Mouse (Mus musculus): Measurements from ENCODE around the gene Tenm2. TPM values are rescaled to one million over a fixed set of nuclear protein-coding genes. Genes with fewer than 3 reads are reported as not detected.

Gene Tenm2
- polyA plus RNA-seq, 1 experiment, result not detected

DNA sequence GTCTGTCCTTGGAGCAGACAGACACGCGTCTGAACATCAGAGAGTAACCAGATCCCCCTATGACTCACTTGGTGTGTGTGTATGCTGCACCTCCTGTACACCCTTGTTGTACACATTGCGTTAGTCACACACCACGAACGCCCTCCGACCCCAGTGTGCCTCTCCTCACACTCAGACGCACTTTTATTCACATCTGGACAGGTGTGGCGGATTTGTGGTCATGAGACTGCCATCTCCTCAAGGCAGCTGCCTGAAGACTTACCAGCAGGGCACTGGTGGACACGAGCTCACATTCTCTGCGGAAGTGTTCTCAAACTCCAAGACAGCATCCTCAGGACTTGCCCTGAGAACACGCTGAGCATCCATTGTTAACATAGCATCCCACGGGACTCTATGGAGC is 1237.7 kb downstream of the Tenm2 start:
- no peak overlapping the region for H3K4me3 ChIP-seq (ENCODE audit: insufficient read depth, low read length)
- no peaks in the 10 kb centered on the region for H3K4me1 ChIP-seq (ENCODE audit: control insufficient read depth, insufficient read depth, low read length)
- no peak for TF ChIP-seq CTCF (IDR thresholded peaks at IDR 0.05; ENCODE audit: low read depth, low read length)
- no peak for TF ChIP-seq POLR2A (IDR thresholded peaks at IDR 0.05; ENCODE audit: borderline replicate concordance, low read depth, low read length)
- H3K27ac ChIP-seq (ENCODE audit: insufficient read depth, low read depth, low read length), result no peak overlapping the region

DNA sequence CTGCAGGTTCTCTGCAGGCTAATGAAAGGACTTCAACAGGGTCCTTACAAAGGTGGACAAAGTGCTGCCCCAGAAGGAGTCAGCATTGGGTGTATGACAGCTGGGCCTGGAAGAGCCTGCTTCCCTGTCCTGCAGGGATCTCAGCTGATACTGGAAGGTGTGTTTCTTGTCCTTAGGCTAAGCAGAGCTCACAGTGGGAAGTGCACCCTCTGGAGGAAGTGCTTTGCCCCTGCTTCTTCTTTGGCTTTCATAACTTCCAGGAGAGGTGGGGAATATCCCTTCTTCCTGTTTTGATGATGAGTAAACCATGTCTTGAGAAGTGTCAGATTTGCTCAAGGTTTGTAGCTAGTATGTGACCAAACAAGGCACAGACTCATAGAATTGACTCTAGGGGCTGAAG is 1240.5 kb downstream of the Tenm2 start:
- Histone ChIP-seq H3K27ac (ENCODE audit: insufficient read depth, low read depth, low read length) (no peak overlapping the region), H3K4me3 (ENCODE audit: insufficient read depth, low read length) (no peak overlapping the region), H3K4me1 (ENCODE audit: control insufficient read depth, insufficient read depth, low read length) (no peaks in the 10 kb centered on the region)
- TF ChIP-seq POLR2A (IDR thresholded peaks at IDR 0.05; ENCODE audit: borderline replicate concordance, low read depth, low read length) (no peak), CTCF (IDR thresholded peaks at IDR 0.05; ENCODE audit: low read depth, low read length) (no peak)

- no peak for TF ChIP-seq POLR2A (IDR thresholded peaks at IDR 0.05; ENCODE audit: borderline replicate concordance, low read depth, low read length)
- TF ChIP-seq CTCF (IDR thresholded peaks at IDR 0.05; ENCODE audit: low read depth, low read length), result no peak
- Histone ChIP-seq H3K4me1 (ENCODE audit: control insufficient read depth, insufficient read depth, low read length) (no peaks in the 10 kb centered on the region), H3K4me3 (ENCODE audit: insufficient read depth, low read length) (no peak overlapping the region), H3K27ac (ENCODE audit: insufficient read depth, low read depth, low read length) (no peak overlapping the region)
Observed at GRCm38 (mm10) chr11:35991846-35992245, 1243.9 kb downstream of the Tenm2 start.

- no peak for TF ChIP-seq POLR2A (IDR thresholded peaks at IDR 0.05; ENCODE audit: borderline replicate concordance, low read depth, low read length)
- no peak for TF ChIP-seq CTCF (IDR thresholded peaks at IDR 0.05; ENCODE audit: low read depth, low read length)
- Histone ChIP-seq H3K4me1 (ENCODE audit: control insufficient read depth, insufficient read depth, low read length) (no peaks in the 10 kb centered on the region), H3K4me3 (ENCODE audit: insufficient read depth, low read length) (no peak overlapping the region), H3K27ac (ENCODE audit: insufficient read depth, low read depth, low read length) (no peak overlapping the region)
Observed at GRCm38 (mm10) chr11:35989967-35990366, 1245.8 kb downstream of the Tenm2 start.

DNA sequence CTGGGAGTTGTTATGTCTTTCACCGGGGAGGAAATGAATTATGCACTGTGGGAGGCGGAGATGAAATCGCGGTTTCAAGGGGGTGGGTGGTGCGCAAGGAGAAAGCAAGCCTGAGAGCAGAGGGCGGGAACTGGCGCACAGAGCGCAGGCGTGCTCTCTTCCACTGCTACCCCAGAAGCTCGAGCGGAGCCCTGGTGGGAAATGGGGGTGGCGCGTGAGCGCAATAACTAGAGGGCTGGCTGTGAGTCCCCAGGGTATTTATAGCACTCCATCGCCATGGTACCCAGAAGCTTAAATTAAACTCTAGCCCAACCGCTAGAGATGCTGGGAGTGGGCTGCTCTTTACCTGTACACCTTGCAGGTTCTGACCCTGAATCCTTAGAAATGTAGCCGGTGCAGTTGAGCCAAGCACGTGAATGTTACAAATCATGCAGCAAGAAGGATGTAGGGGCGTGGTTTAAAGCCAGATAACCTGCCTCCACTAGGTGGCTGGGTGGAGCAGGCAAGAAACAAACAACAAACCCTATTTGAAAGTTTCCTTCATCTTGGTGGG is 1249.8 kb downstream of the Tenm2 start:
- H3K4me3 ChIP-seq (ENCODE audit: insufficient read depth, low read length), result no peak overlapping the region

GRCm38 (mm10) chr11:35982734-35983133 is 1253.0 kb downstream of the Tenm2 start:
- TF ChIP-seq POLR2A (IDR thresholded peaks at IDR 0.05; ENCODE audit: borderline replicate concordance, low read depth, low read length) (no peak), CTCF (IDR thresholded peaks at IDR 0.05; ENCODE audit: low read depth, low read length) (no peak)
- no peaks in the 10 kb centered on the region for H3K4me1 ChIP-seq (ENCODE audit: control insufficient read depth, insufficient read depth, low read length)
- H3K4me3 ChIP-seq (ENCODE audit: insufficient read depth, low read length), result no peak overlapping the region
- no peak overlapping the region for H3K27ac ChIP-seq (ENCODE audit: insufficient read depth, low read depth, low read length)

More for the DNA sequence above, 1249.8 kb downstream of the Tenm2 start:
- no peak for TF ChIP-seq CTCF (IDR thresholded peaks at IDR 0.05; ENCODE audit: low read depth, low read length)
- H3K4me1 ChIP-seq (ENCODE audit: control insufficient read depth, insufficient read depth, low read length), result no peaks in the 10 kb centered on the region
- no peak overlapping the region for H3K27ac ChIP-seq (ENCODE audit: insufficient read depth, low read depth, low read length)

GRCm38 (mm10) chr11:35980411-35980917 is 1255.3 kb downstream of the Tenm2 start, which contains the start of gene Wwc1:
Gene Wwc1, minus strand, starts transcription at chr11:35980527.
- TF ChIP-seq CTCF (IDR thresholded peaks at IDR 0.05; ENCODE audit: low read depth, low read length) (no peak), POLR2A (IDR thresholded peaks at IDR 0.05; ENCODE audit: borderline replicate concordance, low read depth, low read length) (no peak)
- Histone ChIP-seq H3K27ac (ENCODE audit: insufficient read depth, low read depth, low read length) (no peak within 1 kb of the TSS), H3K4me1 (ENCODE audit: control insufficient read depth, insufficient read depth, low read length) (no peaks in the 10 kb centered on the region), H3K4me3 (ENCODE audit: insufficient read depth, low read length) (no peak within 1 kb of the TSS)

- TF ChIP-seq POLR2A (IDR thresholded peaks at IDR 0.05; ENCODE audit: borderline replicate concordance, low read depth, low read length), result no peak
- no peak for TF ChIP-seq CTCF (IDR thresholded peaks at IDR 0.05; ENCODE audit: low read depth, low read length)
- H3K4me3 ChIP-seq (ENCODE audit: insufficient read depth, low read length), result no peak overlapping the region
- no peak overlapping the region for H3K27ac ChIP-seq (ENCODE audit: insufficient read depth, low read depth, low read length)
- no peaks in the 10 kb centered on the region for H3K4me1 ChIP-seq (ENCODE audit: control insufficient read depth, insufficient read depth, low read length)
Observed at GRCm38 (mm10) chr11:35979733-35980410, 1255.9 kb downstream of the Tenm2 start.

GRCm38 (mm10) chr11:35979266-35979732 is 1256.5 kb downstream of the Tenm2 start:
- Histone ChIP-seq H3K27ac (ENCODE audit: insufficient read depth, low read depth, low read length) (no peak overlapping the region), H3K4me3 (ENCODE audit: insufficient read depth, low read length) (no peak overlapping the region), H3K4me1 (ENCODE audit: control insufficient read depth, insufficient read depth, low read length) (no peaks in the 10 kb centered on the region)
- TF ChIP-seq CTCF (IDR thresholded peaks at IDR 0.05; ENCODE audit: low read depth, low read length), result no peak
- no peak for TF ChIP-seq POLR2A (IDR thresholded peaks at IDR 0.05; ENCODE audit: borderline replicate concordance, low read depth, low read length)

DNA sequence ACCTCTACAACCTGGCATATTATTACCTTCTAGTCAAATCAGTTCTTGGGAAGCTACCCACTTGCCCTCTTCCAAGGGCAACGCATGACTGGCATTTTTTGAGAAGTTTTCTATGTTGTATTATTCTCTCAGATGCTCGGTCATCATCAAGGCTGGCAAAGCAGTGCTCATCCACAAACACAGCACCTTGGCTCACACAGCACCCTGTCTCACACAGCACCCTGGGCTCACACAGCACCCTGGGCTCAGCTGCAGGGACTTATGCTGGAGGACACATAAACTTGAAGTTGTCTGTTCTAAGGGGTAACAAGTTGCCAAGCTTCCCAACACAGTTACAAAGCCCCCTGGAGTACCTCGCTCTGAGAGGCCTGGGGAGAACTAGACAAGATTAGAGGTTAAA is 1258.0 kb downstream of the Tenm2 start:
- Histone ChIP-seq H3K4me1 (ENCODE audit: control insufficient read depth, insufficient read depth, low read length) (no peaks in the 10 kb centered on the region), H3K27ac (ENCODE audit: insufficient read depth, low read depth, low read length) (no peak overlapping the region), H3K4me3 (ENCODE audit: insufficient read depth, low read length) (no peak overlapping the region)
- TF ChIP-seq CTCF (IDR thresholded peaks at IDR 0.05; ENCODE audit: low read depth, low read length), result no peak
- TF ChIP-seq POLR2A (IDR thresholded peaks at IDR 0.05; ENCODE audit: borderline replicate concordance, low read depth, low read length), result no peak

Measured in bone marrow macrophage, adult 2 months (primary cell).